Mouse (Mus musculus) cerebellum, postnatal 36 days (tissue): ENCODE results near the gene Shmt1.
"Not testable (repeated sequence)": the region's sequence is repeated elsewhere in the genome, so short reads cannot be mapped to it uniquely, and the experiment has no call there.

Experiments
- DNase-seq, 2 experiments: peaks; one replicate each; pipeline ENCODE4 v3.0.0; 2021 to 2022; ENCODE audit warnings: mixed read lengths in 2 of 2

Gene Shmt1

DNA sequence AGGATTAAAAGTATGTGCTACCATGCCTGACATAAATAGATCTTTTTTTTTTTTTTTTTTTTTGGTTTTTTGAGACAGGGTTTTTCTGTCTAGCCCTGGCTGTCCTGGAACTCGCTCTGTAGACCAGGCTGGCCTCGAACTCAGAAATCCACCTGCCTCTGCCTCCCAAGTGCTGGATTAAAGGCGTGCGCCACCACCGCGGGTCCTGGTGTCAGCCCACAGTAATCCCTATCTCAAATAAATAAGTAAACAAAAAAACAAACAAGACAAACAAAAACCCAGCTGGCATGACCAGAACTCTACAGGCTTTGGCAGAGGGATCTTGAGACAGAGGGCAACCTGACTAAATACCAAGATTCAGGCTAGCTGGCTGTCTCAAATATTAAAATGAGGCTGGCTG lies at the start of gene Shmt1:
Gene Shmt1 (minus strand): TSS at position 101 of the 400 bp plus-strand sequence.
- not testable (repeated sequence) for DNase-seq

DNA sequence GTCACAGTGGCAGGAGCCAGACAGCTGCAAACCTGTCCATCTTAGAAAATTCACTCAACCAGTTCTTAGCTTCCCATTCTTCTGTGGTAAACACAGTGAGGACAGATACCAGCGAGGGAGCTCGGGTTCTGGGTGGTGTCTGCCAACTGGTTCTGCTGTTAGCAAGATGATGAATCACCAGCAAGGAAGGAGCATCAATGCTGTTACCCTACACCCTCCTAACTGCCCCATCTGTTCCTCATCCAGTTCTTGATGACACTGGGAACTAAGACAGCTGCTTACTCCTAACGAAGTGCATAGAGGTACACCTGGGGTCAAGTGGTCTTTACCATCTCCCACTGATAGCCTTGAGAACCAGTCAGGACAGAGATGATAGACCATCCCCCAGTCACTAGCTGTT lies 45.1 kb upstream of the Shmt1 start:
- DNase-seq, result no peak

DNA sequence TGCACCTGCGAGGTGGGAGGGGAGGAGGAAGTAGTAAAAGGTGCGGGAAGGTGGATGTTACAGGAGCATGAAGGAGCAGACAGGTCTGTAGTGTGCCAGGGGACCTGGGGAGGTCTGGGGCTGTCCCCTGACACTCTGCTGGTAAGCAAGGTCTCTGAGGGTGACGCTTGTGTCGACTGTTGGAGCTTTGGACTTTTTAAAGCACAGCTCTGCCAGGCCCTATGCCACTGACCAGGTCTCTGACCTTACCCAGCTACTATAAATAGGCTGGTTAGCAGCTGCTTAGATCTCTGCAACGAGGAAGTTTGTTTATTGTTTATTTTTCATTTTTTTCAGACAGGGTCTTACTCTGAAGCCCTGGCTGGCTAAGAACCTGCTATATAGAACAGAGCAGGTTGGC lies 33.9 kb upstream of the Shmt1 start:
- DNase-seq, result no peak

DNA sequence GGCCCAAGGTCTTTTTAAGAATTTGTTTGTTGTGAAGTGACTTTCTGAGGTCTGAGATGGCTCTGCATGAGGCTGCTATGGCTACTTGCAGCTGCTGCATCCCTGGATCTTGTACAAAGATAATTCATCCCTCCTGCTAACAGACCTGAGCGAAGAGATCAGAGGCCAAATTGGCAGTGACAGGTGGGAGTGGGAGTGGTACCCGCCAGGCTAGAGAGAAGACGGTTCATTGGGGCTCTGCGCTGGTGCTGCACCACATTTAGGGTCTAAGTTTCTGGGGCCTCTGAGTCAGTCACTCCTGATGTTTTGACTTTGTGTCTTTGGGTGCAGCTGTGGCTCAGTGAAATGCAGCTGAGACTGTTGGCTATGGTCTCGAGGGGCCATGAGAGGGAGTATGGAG lies 31.9 kb upstream of the Shmt1 start:
- DNase-seq, result no peak

DNA sequence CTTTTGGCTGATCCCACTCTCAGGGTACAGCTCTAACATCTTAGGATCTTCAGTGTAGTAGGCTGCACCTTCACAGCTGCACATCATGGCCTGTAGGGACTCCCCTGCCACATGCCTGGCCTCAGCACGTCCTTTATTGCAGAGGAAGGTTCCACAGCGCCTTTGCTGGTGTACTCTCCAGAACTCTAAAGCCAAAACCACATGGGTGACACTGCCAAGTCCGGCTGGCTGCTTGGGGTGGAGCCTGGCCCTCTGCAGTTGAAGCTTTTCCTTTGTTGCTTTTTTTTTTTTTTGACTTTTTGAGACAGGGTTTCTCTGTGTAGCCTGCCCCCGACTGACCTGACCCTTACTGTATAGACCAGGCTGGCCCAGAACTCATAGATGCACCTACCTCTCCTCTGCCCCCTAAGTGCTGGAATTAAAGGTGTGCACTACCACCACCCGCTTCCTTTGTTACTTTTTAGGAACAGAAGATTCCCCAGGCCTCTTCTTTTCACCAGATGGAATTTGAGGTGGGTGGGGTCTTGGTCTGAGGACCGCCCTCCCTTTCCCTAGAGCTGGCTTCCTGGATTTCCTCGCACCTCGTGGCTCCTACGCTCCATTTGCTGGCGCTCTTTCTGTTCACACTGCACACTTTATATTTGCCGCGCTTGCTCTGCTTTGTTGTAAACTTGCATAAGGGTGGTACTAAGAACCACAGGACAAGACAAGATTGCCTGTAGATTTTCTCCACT lies 30.1 kb upstream of the Shmt1 start:
- no peak for DNase-seq

DNA sequence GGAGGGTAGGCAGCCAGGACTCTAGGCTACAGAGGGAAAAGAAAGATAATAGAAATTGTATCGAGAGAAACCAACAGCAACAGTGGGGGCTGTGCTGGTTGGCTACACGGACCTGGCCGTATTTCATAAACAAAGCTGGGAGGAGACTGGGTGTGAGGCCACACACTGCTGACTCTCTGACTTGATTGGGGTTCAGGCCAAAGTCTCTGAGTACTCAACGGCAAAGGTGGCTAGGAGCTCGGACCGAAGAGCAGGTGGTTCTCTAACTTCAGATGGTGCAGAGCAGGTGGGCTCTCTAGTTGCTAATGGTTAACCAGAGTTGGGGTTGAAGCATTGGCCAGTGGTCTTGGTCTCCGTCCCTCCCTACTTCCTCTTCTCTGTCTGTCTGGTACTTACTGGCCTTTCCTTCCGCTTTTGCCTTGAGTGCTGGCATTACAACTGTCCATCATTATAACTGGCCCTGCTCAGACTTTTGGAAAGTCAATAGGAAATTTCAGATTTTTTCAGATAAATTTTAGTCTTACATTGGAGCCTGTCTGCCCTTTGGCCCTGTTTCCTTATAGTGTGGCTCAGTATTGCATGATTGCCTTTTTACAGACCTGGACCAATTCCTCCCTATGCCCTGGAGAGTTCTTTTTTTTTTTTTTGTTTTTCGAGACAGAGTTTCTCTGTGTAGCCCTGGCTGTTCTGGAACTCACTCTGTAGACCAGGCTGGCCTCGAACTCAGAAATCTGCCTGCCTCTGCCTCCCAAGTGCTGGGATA lies 26.3 kb upstream of the Shmt1 start:
- no peak for DNase-seq

DNA sequence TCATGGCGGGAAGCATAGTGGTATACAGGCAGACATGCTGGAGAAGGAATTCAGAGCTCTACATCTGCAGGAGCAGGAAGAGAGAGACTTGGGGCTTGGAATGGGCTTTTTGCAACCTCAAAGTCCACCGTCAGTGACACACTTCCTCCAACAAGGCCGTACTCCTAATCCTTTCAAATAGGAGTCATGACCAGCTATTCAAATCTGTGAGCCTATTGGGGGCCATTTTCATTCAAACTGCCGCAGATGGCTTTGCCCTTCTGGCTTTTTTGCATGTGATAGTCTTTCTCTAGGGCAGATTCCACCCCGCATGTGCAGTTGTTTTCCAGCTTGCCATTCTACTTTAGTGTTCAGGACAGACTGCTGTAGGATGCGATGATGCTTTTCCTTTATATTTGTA lies 25.4 kb upstream of the Shmt1 start:
- DNase-seq, result no peak

DNA sequence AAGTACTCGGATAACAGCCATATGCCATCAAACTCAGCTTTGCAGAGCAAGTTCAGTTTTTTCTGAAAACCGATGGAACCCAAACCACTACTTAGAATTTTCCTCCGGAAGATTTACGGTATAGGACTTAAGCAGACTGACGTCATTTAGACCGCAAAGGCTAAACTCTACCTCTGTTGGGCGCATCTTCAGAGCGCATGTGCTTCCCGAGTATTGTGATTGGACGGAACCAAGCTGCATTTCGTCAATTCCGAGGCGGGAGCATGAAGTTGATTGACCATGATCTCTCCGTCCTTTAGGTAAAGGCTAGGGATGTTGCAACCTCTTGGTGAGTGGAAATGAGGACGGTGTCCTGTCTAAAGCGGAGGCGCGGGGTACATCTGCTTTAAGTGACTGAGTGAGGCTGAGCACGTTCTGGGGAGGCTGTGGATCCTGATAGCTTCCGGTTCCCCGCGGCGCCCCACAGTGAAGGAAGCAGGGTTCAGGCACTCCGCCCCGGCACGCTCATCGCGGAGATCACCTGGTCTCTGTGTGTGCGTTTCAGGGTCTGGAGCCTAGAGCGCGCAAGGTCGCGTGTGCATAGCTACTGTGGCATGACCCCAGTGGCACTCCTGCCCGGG lies 19.0 kb upstream of the Shmt1 start, which contains the start of gene Dhrs7b:
Gene Dhrs7b (plus strand): TSS at position 199 of the 620 bp plus-strand sequence.
- peak; percentile 85 to 94 for DNase-seq

DNA sequence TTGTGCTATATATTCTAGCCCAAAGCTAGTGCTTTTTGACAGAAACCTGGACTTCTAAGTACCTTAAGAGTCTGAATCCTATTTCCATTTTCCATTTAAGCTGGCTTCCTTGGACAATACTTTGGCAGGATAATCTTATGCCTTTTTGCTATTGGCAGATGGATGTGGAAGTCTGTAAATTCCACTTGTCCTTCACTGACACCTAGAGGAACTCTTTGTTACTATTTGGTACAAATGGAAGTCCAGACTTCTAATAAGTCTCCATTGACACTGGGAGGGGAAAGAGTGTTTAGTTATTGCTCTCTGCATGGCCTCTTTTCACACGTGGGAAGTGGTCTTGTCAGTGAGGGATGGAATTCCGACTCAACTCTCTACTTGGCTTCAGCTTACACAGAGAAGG lies 17.4 kb upstream of the Shmt1 start:
- DNase-seq, result no peak

DNA sequence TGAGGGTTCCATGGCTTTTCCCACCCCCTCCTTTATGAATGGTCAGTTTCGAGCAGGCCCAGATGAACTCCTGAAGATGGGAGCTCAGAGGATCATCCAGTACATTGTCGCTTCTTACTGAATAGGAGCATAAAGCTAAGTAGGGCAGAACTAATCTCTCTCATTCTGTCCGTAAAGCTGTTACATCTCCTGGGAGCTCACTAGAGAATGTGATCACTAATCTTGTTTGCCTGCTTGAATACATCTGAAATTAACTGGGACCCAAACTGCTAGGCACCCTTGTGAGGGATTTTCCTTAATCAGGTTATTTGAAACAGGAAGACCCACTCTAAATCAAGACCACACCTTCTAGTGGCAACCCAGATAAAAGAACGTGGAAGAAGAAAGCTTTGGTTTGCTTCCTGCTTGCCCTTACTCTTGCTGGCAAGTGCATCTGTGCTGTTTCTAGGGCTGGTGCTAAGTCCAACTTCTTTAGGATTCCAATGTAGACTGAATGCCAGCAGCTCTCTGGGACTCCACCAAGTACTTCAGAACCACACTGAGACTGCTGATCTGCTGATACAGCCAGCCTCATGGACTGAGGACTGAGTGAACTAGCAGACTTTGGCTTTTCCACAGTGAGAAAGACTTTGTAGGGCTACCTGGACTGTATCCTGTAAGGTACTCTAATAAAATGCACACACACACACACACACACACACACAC lies 15.9 kb upstream of the Shmt1 start:
- no peak for DNase-seq

DNA sequence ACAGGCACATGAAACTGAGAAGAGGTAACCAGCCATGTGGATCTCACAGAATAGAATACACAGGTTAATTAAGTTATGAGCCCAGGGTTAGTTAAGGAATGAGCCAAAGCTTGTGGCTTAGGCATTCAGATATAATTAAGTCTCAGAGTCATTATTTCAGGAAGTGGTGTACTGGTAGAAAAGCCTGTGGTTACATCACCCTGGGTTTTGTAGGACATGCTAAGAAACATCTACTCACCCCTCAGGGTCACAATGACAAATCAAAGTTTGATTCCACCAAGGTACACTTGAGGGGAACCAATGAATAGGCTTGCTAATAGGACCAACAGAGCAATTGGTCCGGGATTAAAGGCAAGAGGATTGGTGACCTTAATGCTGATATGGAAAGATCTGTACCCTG lies 15.2 kb upstream of the Shmt1 start:
- no peak for DNase-seq

DNA sequence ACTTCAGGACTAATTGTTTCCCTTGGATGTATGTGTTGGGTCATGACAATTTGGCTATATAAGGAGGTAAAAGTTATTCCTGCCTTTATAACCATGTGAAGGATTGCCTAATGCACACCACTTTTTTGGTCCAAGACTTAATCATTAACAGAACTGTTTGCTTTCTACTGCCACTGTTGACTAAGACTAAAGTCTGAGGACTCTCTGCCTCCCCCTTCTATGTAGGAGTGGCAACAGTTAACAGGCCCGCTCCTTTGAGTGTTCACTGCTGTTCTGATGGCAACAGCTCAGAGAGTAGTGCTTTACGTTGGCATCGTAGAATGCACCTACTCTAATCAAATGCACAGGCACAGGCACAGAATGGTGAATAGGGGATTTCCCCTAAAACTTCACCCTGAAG lies 13.7 kb upstream of the Shmt1 start:
- DNase-seq, result no peak

DNA sequence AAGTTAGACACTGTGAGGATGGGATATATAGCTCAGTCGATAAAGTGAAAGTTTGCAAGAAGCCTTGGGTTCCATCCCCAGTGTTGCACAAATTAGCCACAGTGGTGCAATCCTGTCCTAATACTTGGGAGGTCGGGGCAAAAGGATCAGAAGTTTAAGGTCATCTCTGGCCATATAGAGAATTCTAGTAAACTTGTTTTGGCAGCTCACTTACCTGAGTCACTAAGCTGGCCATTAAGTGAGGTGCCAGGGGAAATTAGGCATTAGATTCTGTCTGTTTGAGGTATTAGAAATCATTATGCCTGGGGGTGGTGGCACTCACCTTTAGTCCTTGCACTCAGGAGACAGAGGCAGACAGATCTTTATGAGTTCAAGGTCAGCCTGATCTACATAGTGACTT lies 12.3 kb upstream of the Shmt1 start:
- DNase-seq, result no peak

DNA sequence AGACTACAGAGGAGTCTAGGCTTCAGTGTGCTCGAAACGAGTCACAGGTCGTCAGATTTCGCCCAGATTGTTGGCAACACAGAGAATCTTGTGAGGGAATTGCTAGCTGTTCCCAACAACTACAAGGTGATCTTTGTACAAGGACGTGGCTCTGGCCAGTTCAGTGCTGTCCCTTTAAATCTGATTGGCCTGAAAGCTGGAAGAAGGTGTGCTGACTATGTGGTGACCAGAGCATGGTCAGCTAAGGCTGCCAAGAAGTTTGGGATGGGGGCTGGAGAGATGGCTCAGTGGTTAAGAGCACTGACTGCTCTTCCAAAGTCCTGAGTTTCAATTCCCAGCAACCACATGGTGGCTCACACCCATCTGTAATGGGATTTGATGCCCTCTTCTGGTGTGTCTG lies 4.9 kb upstream of the Shmt1 start:
- no peak for DNase-seq

DNA sequence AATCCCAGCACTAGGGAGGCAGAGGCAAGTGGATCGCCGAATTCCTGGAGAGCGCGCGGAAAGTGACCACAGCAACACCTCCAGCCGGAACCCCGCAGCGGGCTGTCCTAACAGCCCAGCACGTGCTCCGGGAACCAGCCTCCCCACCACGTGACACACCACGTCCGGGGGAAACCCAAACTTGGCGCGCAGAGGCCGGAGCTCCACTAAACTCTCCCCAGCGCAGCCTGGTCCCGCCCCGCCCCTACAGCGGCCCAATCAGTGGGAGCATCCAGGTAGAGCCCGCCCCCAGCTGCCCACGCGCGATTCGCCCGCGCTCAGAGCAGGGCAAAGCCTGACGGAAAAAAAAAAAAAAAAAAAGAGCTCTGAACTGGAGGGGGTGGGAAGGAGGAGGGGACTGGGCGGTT lies 461 bp downstream of the Shmt1 start:
- DNase-seq, result peak; percentile 77 to 87

DNA sequence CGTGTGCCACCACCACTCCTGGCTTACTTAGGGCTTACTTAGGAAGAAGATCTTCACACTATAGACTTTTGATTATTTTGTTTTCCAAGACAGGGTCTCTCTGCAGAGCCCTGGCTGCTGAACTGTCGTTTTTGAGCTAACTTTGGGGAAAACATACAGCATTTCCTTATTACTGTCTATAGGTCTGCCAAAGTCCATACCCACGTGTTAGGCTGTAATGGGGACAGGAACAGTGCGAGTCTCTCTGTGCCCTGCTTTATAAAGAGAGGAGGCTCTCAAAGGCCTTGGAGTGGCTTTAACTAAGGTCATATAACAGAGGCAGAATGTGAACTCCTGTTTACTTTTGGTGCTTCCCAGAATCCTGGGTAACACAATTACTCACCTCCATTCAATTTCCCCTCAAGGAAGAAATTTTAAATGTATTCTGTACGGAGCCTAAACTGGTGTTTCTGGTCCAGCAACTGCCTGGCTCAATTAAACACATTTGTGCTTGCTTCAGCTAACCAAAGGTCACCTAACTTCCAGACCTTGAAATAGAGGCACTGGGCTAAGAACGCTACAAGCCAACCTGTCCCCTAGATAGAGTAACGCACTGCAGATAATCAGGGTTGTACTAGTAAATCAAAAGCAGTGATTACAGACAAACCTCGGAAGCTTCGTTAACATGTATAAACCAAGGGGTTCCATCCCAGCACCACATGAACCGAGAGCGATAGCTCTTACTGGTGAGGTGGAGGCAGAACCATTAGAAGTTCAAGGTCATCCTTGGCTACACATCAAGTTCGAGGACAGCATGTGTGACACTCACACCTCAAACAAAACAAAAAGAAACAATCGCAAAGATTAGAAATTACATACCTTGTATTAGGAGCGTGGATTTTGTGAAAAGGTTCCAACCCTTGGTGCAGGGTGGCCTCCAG lies 1.2 kb downstream of the Shmt1 start:
- DNase-seq, result no peak

DNA sequence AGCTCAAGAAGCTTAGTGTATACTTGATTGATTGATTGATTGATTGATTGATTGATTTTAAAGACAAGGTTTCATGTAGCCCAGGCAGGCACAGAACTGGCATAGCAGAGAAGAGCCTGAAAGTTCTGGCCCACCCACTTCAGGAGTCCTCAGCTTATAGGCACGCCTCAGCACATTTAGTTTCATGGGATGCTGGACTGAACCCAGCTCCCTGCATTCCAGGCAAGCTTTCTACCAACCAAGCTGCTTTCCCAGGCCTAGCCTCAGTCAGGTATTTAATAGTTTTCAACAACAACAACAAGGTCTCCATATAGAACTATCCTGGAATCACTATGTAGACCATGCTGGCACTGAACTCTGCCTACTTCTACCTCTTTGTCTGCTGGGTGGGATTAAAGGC lies 2.0 kb downstream of the Shmt1 start:
- DNase-seq, result no peak

DNA sequence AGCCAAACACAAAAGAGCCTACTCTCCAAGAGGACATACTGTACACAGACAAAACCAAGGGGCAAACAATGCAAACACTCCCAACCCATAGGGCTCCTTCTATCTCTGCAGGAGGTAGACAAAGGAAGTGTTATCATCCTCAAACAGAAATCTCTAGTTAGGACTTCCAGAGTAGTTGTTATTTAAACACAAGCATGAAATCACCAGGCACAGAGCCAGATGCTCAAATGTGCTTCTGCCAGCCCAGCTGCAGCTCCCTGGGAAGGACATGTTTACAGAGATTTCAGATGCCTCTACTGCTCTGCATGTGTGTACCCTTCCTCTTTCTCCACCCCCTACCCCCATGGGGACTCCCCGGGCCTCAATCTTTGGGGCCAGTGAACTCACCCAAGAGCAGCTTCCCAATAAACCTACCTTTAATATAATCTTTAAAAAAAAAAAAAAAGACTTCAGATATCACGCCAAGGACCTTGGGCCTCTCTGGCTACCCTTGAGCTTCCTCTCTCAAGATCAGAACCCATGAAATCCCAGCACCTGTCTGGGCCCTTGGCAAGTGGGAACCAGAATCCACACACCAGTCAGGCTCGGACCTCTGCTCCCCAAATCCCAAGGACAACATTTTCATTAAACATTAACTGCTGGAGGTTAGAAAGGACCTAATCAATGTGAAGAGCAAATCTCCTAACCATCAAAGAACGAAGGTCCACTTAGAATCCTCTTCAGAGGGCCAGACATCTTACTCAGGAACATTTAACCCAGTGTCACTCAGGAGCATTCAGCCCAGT lies 3.0 kb downstream of the Shmt1 start:
- DNase-seq, result no peak

DNA sequence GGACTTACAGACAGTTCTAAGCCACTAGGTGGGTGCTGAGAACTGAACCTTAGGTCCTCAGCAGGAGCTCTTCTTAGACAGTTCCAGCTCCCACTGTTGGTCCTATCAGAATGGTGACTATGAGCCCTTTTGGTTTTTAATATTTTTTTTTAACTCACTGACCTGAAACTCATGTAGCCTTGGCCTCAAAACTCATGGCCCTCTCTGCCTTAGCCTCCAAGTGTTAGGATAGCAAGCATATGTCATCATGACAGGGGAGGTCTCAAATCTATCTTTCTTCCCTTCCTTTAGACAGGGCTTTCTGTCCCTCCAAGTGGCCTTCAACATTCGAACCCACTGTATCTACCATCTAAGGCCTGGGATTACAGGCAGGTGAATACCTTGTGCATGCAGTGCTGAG lies 10.6 kb downstream of the Shmt1 start:
- no peak for DNase-seq

DNA sequence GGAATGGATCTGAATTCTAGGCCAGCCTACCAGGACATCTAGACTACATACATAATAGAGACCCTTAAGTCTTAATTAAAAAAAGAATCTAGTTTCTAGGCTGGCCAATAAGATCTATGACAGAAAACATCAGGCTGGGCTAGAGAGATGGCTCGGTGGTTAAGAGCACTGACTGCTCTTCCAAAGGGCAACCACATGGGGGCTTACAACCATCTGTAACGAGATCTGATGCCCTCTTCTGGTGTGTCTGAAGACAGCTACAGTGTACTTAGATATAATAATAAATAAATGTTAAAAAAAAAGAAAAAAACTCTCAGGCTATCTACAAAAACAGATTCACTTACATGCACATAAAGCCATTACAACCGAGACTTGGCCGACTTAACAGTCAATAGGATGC lies 11.5 kb downstream of the Shmt1 start:
- DNase-seq, result no peak

DNA sequence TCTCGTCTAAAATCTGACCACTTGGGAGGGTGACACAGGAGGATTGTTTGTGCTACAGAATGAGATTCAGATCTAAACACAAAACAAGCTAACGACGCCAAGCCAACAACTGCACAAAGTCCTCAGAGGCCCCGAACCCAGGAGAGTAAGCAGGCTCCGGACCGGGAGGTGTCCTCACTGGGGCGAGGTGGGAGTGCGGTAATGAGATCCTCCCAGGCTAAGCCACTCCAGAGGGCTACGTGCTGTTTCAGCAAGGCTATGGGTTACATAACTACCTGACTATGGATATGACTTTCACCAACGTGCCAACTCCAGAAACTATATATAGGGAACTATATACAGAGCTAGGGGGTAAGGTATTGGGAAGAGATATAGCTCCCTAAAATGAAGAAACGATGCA lies 15.2 kb downstream of the Shmt1 start:
- no peak for DNase-seq
